Mouse (Mus musculus) left cerebral cortex, adult 8-10 months (tissue): ENCODE data around the gene Ccdc61. TPM values are rescaled to one million over a fixed set of nuclear protein-coding genes. Genes with fewer than 3 reads are reported as not detected.
"Not testable (repeated sequence)": the region's sequence is repeated elsewhere in the genome, so short reads cannot be mapped to it uniquely, and the experiment has no call there.

Experiments used
- DNase-seq, 2 experiments: peaks; one replicate each; pipeline ENCODE4 v3.0.0; 2022; ENCODE audit warnings: low spot score in 2 of 2
- total RNA-seq, 4 experiments: library from RNA; stranded (reverse); gene quantifications; 2 replicates each; pipeline ENCODE4 v1.2.4; 2022

Ccdc61 gene
- total RNA-seq, 4 experiments from 2014 or later = 11.5 to 12.8 (median 12.2) TPM

DNA sequence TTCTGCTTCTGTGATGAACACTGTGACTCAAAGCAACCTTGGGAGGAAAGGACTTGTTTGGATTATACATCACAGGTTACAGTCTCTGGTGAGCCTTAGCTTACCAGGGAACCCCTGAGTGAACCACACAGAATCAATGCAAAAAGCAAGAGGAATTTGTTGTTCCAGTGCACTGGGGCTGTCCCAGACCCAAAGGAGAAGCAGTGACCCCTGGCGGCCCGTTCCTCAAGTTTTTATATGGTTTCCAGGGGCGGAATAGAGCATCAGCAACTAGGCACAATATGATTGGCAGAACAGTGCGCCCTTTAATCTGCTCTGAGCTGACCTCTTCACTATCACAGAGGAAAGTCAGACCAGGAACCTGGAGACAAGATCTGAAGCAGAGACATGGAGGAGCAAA, 6.0 kb upstream of the Ccdc61 start:
- no peak for DNase-seq

DNA sequence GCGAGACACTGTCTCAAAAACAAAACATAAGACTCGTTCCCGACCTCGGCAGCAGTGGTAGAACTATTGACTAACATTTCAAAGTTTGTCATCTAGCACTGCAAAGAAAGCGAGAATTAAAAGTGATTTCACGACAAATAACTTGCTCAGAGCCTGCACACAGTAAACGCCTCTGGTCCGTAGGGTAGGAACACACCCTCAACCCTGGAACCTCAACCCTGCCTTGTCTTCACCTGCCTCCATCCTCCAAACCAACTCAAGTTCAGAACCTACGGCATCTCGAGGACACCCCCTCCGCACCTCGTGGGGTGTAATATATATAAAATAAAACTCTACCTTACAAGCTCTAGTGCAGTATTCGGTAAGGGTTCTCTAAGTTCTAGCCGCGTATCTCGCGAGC, 418 bp downstream of the Ccdc61 start:
- DNase-seq = no peak

GRCm38 (mm10) chr7:18904971-18905370, 5.2 kb downstream of the Ccdc61 start:
- DNase-seq = no peak

GRCm38 (mm10) chr7:18902486-18902885, 7.7 kb downstream of the Ccdc61 start:
- no peak for DNase-seq

- DNase-seq = no peak
Measured at GRCm38 (mm10) chr7:18900513-18900912, 9.7 kb downstream of the Ccdc61 start.

DNA sequence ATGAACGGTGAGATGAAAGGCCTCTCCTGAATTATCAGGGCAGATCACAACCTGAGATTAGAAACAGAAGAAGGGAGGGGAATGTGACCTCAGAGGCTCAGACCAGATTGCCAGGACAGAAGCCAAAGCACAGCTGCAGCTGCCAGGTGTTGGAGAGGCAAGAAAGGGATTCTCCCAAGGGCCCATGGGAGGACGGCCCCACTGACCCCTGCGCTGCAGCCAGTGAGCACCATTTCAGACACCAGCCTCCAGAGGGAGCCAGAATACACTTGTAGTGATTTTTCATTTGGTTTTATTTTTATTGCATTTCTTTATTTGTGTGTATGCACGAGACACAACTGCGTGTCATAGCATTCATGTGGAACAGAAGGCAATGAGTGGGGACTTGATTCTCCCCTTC, 13.7 kb downstream of the Ccdc61 start:
- DNase-seq = no peak

DNA sequence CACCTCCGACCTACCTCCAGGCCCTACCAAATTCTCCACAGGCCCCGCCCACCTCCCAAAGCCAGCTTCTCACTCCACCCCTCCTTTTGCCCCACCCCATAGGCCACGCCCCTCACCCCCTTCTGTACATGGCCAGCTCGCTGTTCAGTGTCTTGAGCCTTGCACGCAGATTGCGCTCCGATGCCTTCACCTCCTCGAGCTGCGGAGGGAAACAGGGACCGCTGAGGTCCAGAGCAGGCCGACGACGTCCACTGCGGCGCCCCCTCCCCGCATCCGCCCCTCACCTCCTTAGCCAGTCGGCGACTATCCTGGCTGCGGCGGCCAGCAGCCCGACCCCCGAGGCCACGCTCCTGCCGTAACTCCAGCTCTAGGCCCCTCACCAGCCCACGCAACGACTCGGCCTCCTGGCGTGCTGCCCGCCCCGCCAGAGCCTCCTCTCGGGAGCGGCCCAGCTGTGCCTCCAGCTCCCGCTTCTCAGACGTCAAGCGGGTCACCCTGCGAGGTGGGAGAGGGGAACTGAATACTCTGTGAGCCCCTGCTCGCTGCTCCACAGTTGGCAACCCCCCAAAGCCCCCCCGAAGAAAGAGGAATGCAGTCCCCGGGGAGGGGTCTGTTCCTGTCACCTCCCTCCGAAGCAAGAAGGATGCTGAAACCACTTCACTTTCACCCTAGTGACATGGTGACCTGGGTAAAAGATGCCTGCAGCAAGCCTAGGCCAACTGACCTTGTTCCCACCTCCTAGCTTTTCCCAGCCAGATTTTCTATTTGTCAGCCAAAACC, 16.4 kb downstream of the Ccdc61 start:
- no peak for DNase-seq

DNA sequence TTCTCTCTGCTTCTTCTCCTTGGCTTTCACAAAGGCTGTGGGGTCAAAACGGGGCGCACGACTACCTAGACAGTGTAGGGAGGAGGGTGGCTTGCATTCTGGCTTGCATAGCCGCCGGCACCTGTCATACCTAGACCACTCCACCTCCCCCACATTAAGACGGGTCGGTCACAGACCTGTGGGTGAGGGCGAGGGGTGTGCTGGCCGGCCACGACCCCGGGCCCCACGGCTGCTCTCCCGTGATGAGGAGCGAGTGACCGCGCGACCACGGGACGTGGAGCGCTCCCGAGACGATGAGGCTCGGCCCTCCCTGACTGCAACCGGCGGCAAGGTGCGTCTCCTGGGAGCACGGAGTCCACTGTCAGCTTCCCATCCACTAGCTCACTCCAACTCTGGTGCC, 17.2 kb downstream of the Ccdc61 start:
- no peak for DNase-seq

DNA sequence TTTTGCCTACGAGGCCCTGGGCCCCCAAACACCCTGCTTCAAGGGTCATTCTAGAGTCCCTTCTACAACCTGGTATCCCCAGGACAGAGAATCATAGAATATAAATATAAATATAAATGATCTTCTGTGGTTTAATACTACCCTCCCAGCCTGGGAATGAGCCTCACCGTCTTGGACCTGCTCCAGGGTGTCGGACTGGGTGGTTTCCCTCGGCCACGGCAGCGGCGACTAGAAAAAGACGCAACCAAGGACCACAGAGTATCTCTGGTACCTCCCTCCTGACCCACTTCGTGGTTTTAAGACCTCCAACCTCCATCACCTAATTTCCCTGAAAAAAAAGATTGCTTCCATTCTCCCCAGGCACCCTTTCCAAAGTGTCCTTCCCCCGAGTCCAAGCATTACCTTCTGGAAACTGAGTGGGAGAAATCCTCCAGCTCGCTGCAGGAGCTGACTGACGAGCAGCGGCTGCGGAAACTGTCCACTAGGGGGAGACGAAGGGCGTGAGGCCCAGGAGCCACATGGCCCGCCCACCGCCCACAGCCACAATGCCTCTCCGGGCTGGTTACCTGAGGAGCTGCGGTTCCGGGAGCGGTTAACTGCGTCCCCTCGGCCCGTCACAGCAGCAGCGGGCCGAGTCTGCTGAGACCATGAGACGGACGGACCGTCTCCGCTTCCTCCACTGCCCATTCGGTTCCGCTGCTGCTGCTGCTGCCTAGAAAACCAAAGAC, 18.2 kb downstream of the Ccdc61 start:
- peak; percentile 80 to 84 for DNase-seq

GRCm38 (mm10) chr7:18890848-18891247, 19.4 kb downstream of the Ccdc61 start:
- DNase-seq = no peak

- DNase-seq = no peak
Measured at GRCm38 (mm10) chr7:18886963-18887362, 23.3 kb downstream of the Ccdc61 start.

GRCm38 (mm10) chr7:18884745-18885422, 25.3 kb downstream of the Ccdc61 start:
- no peak for DNase-seq

DNA sequence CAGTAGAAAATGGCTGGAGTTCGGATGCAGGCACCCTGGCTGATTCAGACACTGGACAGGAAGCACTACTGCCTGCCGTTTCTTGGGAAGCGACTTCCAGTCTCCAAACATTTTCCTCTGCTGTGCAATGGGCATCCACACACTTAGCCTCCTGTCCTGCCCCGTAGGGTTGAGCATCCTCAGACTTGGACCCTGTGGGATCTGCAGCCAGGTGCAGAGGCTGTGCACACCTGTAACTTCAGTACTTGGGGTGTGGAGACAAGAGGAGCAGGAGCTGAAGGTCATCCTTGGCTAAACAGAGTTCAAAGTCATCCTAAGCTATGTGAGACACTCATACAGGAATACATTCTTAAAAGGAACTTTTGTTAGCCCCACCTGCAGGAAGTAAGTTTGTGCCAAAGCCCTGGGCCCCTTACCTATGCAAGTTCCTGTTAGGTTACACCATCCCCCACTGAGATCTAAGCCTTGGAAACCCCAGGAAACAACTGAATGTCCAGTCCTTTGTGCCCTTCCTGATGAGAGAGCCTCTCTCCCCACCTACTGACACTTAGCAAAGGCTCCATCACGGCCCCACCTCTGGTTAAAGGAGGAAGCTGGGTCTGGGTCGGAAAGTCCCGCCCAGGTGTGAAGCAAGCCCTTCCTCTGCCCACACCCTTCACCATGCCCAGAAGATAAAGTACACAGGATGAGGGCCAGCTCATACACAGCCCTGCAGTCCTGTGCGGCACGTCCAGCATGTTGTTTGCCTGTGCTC, 26.0 kb downstream of the Ccdc61 start:
- no peak for DNase-seq

- no peak for DNase-seq
Measured at GRCm38 (mm10) chr7:18878691-18879090, 31.5 kb downstream of the Ccdc61 start.

DNA sequence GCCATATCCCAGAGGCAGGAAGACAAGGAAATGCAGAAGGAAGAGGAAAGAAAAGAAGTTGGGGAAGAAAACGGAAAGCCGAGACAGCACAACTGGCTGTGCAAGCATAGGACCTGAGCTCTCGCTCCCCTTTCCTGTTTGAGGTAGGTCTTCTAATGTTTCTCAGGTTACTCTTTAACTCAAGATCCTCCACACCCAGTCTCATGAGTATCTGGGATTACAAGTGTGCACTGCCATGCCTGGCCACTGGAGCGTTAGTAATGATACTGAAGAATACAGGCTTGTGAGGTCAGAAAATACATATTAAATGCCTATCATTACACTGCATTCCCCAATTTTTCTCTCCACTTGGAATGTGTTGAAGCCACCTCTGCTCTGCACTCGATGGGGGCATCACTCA, 34.8 kb downstream of the Ccdc61 start:
- no peak for DNase-seq

DNA sequence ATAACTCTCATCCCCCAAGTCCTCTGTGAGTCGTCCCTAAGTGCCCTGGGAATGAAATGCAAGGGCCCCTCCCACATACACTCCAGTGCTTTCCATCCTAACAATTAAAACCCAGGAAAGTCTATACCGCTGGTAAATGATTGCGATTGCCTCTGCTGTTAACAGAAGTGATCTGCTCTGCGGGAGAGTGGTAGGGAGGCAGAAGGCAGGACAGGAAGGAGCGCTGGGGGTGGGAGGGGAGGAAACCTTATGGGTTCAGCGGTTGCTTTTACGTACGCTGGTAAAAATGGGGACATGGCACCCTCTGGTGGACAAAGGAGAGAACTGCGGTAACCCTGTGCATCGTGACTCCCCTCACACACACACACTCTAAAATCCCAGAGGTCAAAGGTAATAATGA, 37.0 kb downstream of the Ccdc61 start:
- DNase-seq = peak in 1 of 2 experiments; percentile 25

DNA sequence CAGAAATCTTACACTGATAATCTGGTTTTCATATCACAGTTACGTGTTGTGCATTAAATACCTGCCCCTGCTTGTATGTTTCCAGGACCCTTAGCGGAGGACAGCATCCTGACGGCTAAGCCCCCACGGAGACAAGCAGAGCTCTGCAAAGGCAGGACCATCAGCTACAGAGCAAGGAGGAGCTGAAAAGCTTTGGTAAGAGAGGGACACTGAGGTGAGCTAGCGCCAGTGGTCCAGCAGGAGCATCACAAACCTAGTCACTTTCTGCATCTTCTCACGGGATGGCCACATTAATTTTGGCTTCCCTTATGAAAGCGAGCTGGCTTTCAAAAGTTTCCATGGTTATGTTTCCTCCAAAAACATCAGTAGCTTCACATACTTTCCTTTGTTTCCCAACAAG, 37.4 kb downstream of the Ccdc61 start:
- DNase-seq = no peak

DNA sequence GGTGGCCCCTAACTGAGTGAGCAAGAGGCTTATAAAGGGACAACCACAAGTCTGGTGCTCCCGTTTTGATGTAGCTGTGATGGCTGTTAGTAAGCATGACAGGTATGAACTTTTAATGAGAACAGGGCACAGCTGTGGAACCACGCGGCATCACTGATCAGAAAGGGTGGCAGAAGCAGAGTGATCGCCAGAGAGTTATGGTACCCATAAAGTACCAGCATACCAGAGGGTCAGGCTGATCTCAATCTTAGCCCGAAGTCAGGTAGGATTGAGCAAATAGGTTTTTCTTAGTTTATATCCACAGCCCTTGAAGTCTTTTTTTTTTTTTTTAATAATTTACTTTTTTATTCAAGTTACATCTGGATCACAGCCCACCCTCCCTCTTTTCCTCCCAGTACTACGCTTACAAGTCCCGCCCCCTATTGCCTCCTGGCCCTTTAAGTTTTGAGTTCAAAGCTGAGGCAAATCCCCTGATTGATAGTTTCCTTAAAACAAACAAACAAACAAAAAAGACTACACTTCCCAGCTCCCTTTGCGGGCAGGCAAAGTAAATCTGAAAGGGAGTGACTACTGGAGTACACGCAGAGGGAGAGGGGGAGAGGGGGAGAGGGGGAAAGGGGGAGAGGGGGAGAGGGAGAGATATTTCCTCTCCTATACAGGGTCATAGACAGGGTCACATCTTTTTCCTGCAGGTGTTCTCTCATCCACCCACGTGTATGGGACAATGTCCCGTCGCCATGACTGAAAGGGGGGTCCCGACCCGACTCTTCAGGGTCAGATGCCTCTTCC, 38.0 kb downstream of the Ccdc61 start:
- no peak for DNase-seq

DNA sequence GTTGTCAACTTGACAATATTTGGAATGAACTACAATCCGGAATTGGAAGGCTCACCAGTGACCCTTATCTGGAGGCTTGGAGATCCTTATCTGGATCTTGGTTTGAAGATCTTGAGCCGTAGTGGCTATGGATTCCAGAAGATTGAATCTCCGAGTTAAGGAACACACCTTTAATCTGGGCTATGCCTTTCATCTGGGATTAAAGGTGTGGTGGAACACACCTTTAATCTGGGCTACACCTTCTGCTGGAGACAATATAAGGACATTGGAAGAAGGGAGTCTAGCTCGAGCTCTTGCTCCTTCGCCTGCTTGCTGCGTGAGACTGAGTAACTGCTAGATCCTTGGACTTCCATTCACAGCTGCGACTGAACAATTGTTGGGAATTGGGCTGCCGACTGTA, 39.2 kb downstream of the Ccdc61 start, which contains the start of gene Pglyrp1:
TSS of gene Pglyrp1 (plus strand) at position 301 of the 400 bp plus-strand sequence.
- DNase-seq = not testable (repeated sequence)

DNA sequence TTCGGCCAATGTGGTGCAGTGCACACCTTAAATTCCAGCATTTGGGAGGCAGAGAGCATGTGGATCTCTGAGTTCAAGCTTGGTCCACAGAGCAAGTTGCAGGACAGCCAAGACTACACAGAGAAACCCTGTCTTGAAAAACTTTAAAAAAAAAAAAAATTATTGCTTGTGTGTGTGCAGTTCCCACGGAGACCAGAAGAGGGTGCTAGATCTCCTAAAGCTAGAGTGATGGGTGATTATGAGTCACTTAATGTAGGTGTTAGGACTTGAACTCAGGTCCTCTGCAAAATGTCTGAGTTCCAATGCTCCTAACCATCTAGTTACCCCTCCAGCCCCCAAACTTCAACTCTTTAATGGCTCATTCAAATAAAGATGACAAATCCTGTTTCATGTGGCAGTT, 41.7 kb downstream of the Ccdc61 start:
- DNase-seq = no peak

DNA sequence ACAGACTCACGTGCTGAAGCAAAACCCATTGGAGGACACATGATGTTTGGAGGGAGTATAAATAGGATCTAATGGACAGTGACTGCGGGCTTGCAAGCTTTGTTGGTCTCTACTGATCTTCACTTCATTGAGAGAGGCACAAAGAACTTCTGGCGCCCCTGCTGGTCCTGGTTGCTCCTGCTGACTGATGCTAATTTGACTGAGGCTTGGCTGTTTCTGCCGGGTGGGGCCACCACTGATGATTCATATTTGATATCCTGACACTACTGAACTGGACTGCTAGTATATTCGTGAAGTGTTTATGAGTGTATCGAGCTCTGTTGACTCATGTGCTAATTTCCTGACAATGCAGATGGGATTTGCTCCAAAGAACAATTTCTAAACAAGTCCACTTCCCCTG, 47.4 kb downstream of the Ccdc61 start:
- no peak for DNase-seq
